ENCODE assay signal across 14 mouse cellular contexts in genomic region chr8:64834071-64834877, GRCm38 (mm10). TPM values are rescaled to one million over a fixed set of nuclear protein-coding genes. Genes with fewer than 3 reads are reported as not detected.
DNase-seq lines count a peak whose midpoint lies in the region; ATAC-seq lines count a peak whose summit lies in the region.
"Had no signal": no experiment of that assay in that cellular context is flagged by ENCODE, and none has a peak within 500 bp of the region (broad histone marks: within the 10 kb centered on the region; RNA-seq: fewer than 3 reads in every experiment).

No protein-coding gene starts in this region.

- H3K4me1 ChIP-seq in forebrain, embryonic 13.5 days: peaks cover 39% of the 10 kb centered on the region
- peaks cover 5% of the 10 kb centered on the region; the same call in 1 of the 2 replicates for H3K4me1 ChIP-seq in midbrain, embryonic 11.5 days (ENCODE audit: control insufficient read depth, insufficient read depth, low read length)

- H3K27me3 ChIP-seq in forebrain, embryonic 13.5 days: no peaks in the 10 kb centered on the region
- H3K27me3 ChIP-seq in midbrain, embryonic 11.5 days (ENCODE audit: control insufficient read depth, insufficient read depth, low read length): no peaks in the 10 kb centered on the region
- H3K27me3 ChIP-seq: limb, embryonic 13.5 days had no signal

- ATAC-seq in forebrain, embryonic 13.5 days: peak; percentile 50; the same call in 1 of the 2 replicates
- ATAC-seq in midbrain, embryonic 11.5 days (ENCODE audit: low FRiP score): 0 out of 2 replicates have a peak, but pooled peaks have one; percentile 45

- H3K9me3 ChIP-seq in forebrain, embryonic 13.5 days (replicated peaks): no peaks in the 10 kb centered on the region
- H3K9me3 ChIP-seq in midbrain, embryonic 11.5 days (ENCODE audit: control insufficient read depth, low read length): no peaks in the 10 kb centered on the region; the same call in 1 of the 2 replicates

- 20% methylated on average over 27 of the region's 27 CpGs for WGBS in forebrain, embryonic 13.5 days
- 33% methylated on average over 27 of the region's 27 CpGs for WGBS in midbrain, embryonic 11.5 days

- H3K36me3 ChIP-seq in forebrain, embryonic 13.5 days (ENCODE audit: poor library complexity, severe bottlenecking): peaks cover 9% of the 10 kb centered on the region
- H3K36me3 ChIP-seq in midbrain, embryonic 11.5 days (ENCODE audit: control insufficient read depth, insufficient read depth, low read length): no peaks in the 10 kb centered on the region

- H3K4me2 ChIP-seq in forebrain, embryonic 13.5 days: peak overlapping the region; percentile 49
- peak overlapping the region; percentile 17; the same call in 1 of the 2 replicates for H3K4me2 ChIP-seq in midbrain, embryonic 11.5 days
- H3K4me2 ChIP-seq: limb, embryonic 13.5 days had no signal

- DNase-seq in adrenal gland, adult (ENCODE audit: inconsistent age in 2 of 2, low spot score in 1 of 2): peak; percentile 33 to 71
- no peak for DNase-seq in adrenal gland, postnatal 4 days (ENCODE audit: low spot score in 2 of 2)
- DNase-seq in ES-CJ7 (ENCODE audit: low read depth, low spot score): peak; percentile 74
- peak; percentile 87 for DNase-seq in midbrain, embryonic 11.5 days (ENCODE audit: low spot score, missing footprints)
- DNase-seq in cerebellum, adult 18-20 months: no peak
- no peak for DNase-seq in left cerebral cortex, adult 8-10 months (ENCODE audit: low spot score in 2 of 2)
- no peak for DNase-seq in thymus, postnatal 14 days
- DNase-seq: adrenal gland, postnatal 14 days; cerebellum, adult 8-10 months; kidney, postnatal 36 days; lung, postnatal 10 days had no signal

- H3K9ac ChIP-seq in forebrain, embryonic 13.5 days: 0 out of 2 replicates have a peak overlapping the region, but pooled peaks have one; percentile 34
- peak overlapping the region; percentile 25; the same call in 1 of the 2 replicates for H3K9ac ChIP-seq in midbrain, embryonic 11.5 days (ENCODE audit: low read length)
- H3K9ac ChIP-seq: limb, embryonic 13.5 days had no signal

- H3K4me3 ChIP-seq in forebrain, embryonic 13.5 days: peak overlapping the region; percentile 13
- H3K4me3 ChIP-seq in midbrain, embryonic 11.5 days (ENCODE audit: low read depth, low read length): no peak overlapping the region
- H3K4me3 ChIP-seq: erythroblast, embryonic 14.5 days; limb, embryonic 13.5 days had no signal

- H3K27ac ChIP-seq in forebrain, embryonic 13.5 days: peak overlapping the region; percentile 63; the same call in 1 of the 2 replicates
- no peak overlapping the region for H3K27ac ChIP-seq in midbrain, embryonic 11.5 days (ENCODE audit: low read depth, low read length)
- H3K27ac ChIP-seq: limb, embryonic 13.5 days had no signal

RNA-seq across cellular contexts. Expression of gene Klhl2, which starts 15.5 kb away (rescaled TPM):
- 10 to 100 TPM; 36.0 to 38.3 TPM for total RNA-seq in adrenal gland, postnatal 4 days (2021)
- polyA plus RNA-seq in forebrain, embryonic 13.5 days (2015; fragmentation: Nextera tagmentation; extraction: Ambion mirVana): 12.5 and 13.9 TPM in 2 replicates
- polyA plus RNA-seq in midbrain, embryonic 11.5 days (2014; fragmentation: Nextera tagmentation; extraction: Ambion mirVana): 18.9 and 19.4 TPM in 2 replicates
- 100 to 1,000 TPM; 167 to 176 (median 171) TPM for total RNA-seq in left cerebral cortex, adult 8-10 months (2022)

Comparison
In these comparisons a context has a peak if more than half of its experiments do, and no peak if none do; other contexts are left out.
1. DNase-seq: peak in adrenal gland, adult (2 of 2), ES-CJ7 (single experiment) and midbrain, embryonic 11.5 days (single experiment); none in adrenal gland, postnatal 4 days (0 of 2), cerebellum, adult 18-20 months (0 of 2), left cerebral cortex, adult 8-10 months (0 of 2) and thymus, postnatal 14 days (single experiment).
2. RNA of gene Klhl2, which starts 15.5 kb away (total RNA-seq): 167 to 176 TPM in left cerebral cortex, adult 8-10 months; 36.0 to 38.3 TPM in adrenal gland, postnatal 4 days; every median in the first group is over 4 times any median in the second.